Mouse (Mus musculus) erythroblast, adult 5-6 weeks (primary cell): Measurements from ENCODE around the gene Mical2. TPM values are rescaled to one million over a fixed set of nuclear protein-coding genes. Genes with fewer than 3 reads are reported as not detected.

Experiments used
- total RNA-seq, 2 experiments: library from RNA; stranded (forward) in 1 of 2; stranded (reverse) in 1 of 2; fragments of 150-400 nt in 1 of 2; fragments of 200-764, 138-1000 nt in 1 of 2; gene quantifications; 2 replicates each; pipeline versions ENCODE4 v1.2.3 to v1.2.4; 2015 to 2017; ENCODE audit warnings: low replicate concordance in 2 of 2

Gene Mical2
- total RNA-seq, 2 experiments from 2014 or later = 0.34 TPM; not detected in 1

Other genes with a start within 250 kb of the Mical2 start
- gene Usp47, start 202.4 kb upstream of the Mical2 start, total RNA-seq (2015; ENCODE audit: low replicate concordance) = 15.3 and 19.4 TPM in 2 replicates
- gene Usp47, start 202.4 kb upstream of the Mical2 start, total RNA-seq (2017; ENCODE audit: low replicate concordance) = 35.2 and 42.5 TPM in 2 replicates
- not detected in 2 replicates for gene Dkk3, start 66.8 kb upstream of the Mical2 start, total RNA-seq (2015; ENCODE audit: low replicate concordance)
- not detected in 2 replicates for gene Dkk3, start 66.8 kb upstream of the Mical2 start, total RNA-seq (2017; ENCODE audit: low replicate concordance)
- not detected in 2 replicates for gene Parva, start 201.6 kb downstream of the Mical2 start, total RNA-seq (2015; ENCODE audit: low replicate concordance)
- not detected in 2 replicates for gene Parva, start 201.6 kb downstream of the Mical2 start, total RNA-seq (2017; ENCODE audit: low replicate concordance)